Mouse (Mus musculus): ENCODE measurements around the gene Cmah.

GRCm38 (mm10) chr13:24451455-24451854 lies 124.3 kb downstream of the Cmah start:
- TF ChIP-seq CTCF (IDR thresholded peaks at IDR 0.05; ENCODE audit: control insufficient read depth, insufficient read depth, low read length) (no peak), POLR2A (IDR thresholded peaks at IDR 0.05; ENCODE audit: borderline replicate concordance, control insufficient read depth, low read depth, low read length) (no peak)
